Mouse (Mus musculus) cerebellum, adult 2 months (tissue): ENCODE results near the gene Tcta. TPM values are rescaled to one million over a fixed set of nuclear protein-coding genes. Genes with fewer than 3 reads are reported as not detected.
A peak's percentile ranks its signal among the peaks of the same experiment; 100 is the strongest.
"Not testable (repeated sequence)": the region's sequence is repeated elsewhere in the genome, so short reads cannot be mapped to it uniquely, and the experiment has no call there.

ENCODE experiments used
- DNase-seq, 2 experiments: peaks; one replicate each; pipeline ENCODE4 v3.0.0; 2021
- H3K27ac ChIP-seq: fragments of 200-500 bp; 2 replicates; pipeline ENCODE4 v1.5.1; 2012; ENCODE audit warnings: low read length, control low read depth, inconsistent platforms; ENCODE audit not compliant: insufficient read depth
- H3K27me3 ChIP-seq: fragments of 200-500 bp; 2 replicates; pipeline ENCODE4 v1.6.1; 2012; ENCODE audit warnings: inconsistent platforms, mild to moderate bottlenecking, low read length, moderate library complexity; ENCODE audit not compliant: control insufficient read depth, insufficient read depth
- H3K4me1 ChIP-seq: fragments of 200-500 bp; 2 replicates; pipeline ENCODE4 v1.6.1; 2011; ENCODE audit warnings: low read length; ENCODE audit not compliant: control insufficient read depth, insufficient read depth
- H3K4me3 ChIP-seq: fragments of 200-500 bp; replicated peaks from 2 replicates; pipeline ENCODE3; 2011; ENCODE audit warnings: mild to moderate bottlenecking, low read depth, low read length, control low read depth; ENCODE audit not compliant: insufficient read depth
- CTCF ChIP-seq: fragments of 200-500 bp; IDR thresholded peaks from 2 replicates; pipeline ENCODE4 v1.5.1; 2011; ENCODE audit warnings: low read depth, mild to moderate bottlenecking, control low read depth, low read length, moderate library complexity, borderline replicate concordance; ENCODE audit not compliant: insufficient read depth
- POLR2A ChIP-seq: fragments of 200-500 bp; IDR thresholded peaks from 2 replicates; pipeline ENCODE4 v1.6.1; 2011; ENCODE audit warnings: low read length, control low read depth, borderline replicate concordance; ENCODE audit not compliant: insufficient read depth
- WGBS: fragments of 180-500 bp; shearing (Covaris S2); methylation state at CpG from one replicate; pipeline ENCODE4 v1.1.7; 2018; 5-methylcytosine and 5-hydroxymethylcytosine counted together
- polyA plus RNA-seq: library from polyadenylated mRNA; depleted of rRNA; stranded (reverse); fragments of >200 nt; gene quantifications from 2 replicates; pipeline ENCODE4 v1.2.3, GENCODE M21; 2012

The Tcta gene
- polyA plus RNA-seq, 1 experiment = 58.9 TPM

- WGBS = 78% methylated on average over 4 of the region's 4 CpGs
- TF ChIP-seq POLR2A (no peak), CTCF (no peak)
Measured at GRCm38 (mm10) chr9:108273485-108273884, 32.5 kb downstream of the Tcta start.

GRCm38 (mm10) chr9:108272691-108273090, 33.3 kb downstream of the Tcta start:
- 71% methylated on average over 5 of the region's 5 CpGs for WGBS
- H3K4me1 ChIP-seq = no peaks in the 10 kb centered on the region
- DNase-seq = no peak
- no peak overlapping the region for H3K4me3 ChIP-seq
- no peak for TF ChIP-seq POLR2A
- TF ChIP-seq CTCF = no peak
- no peak overlapping the region for H3K27ac ChIP-seq
- H3K27me3 ChIP-seq = no peaks in the 10 kb centered on the region

More at GRCm38 (mm10) chr9:108273485-108273884, 32.5 kb downstream of the Tcta start:
- H3K4me3 ChIP-seq = no peak overlapping the region
- no peak for DNase-seq
- H3K27me3 ChIP-seq = no peaks in the 10 kb centered on the region
- H3K4me1 ChIP-seq = no peaks in the 10 kb centered on the region
- H3K27ac ChIP-seq = no peak overlapping the region

DNA sequence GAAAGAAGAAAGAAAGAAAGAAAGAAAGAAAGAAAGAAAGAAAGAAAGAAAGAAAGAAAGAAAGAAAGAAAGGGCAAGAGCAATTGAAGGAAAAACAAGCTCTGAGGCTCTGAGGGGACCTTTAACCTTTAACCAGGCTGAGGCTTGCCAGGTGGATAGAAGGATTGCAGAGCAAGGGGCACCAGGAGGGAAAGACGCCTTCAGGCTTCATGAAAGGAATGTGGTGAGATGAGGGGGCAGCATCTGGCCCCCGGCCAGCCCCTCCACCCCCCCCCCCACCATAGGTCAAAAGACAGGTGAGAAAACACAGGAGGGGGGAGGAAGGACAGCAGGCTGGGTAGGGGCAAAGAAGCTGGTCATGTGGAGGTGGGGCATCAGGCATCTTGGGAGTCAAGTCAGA, 34.0 kb downstream of the Tcta start:
- no peak for DNase-seq
- Histone ChIP-seq H3K4me1 (no peaks in the 10 kb centered on the region), H3K27ac (no peak overlapping the region), H3K4me3 (no peak overlapping the region), H3K27me3 (no peaks in the 10 kb centered on the region)
- 46% methylated on average over 2 of the region's 2 CpGs for WGBS
- TF ChIP-seq CTCF = no peak
- no peak for TF ChIP-seq POLR2A

- not testable (repeated sequence) for H3K27me3 ChIP-seq, H3K4me3 ChIP-seq, H3K4me1 ChIP-seq, DNase-seq, H3K27ac ChIP-seq
- 74% methylated on average over 7 of the region's 7 CpGs for WGBS
Measured at GRCm38 (mm10) chr9:108268701-108269100, 37.3 kb downstream of the Tcta start.

DNA sequence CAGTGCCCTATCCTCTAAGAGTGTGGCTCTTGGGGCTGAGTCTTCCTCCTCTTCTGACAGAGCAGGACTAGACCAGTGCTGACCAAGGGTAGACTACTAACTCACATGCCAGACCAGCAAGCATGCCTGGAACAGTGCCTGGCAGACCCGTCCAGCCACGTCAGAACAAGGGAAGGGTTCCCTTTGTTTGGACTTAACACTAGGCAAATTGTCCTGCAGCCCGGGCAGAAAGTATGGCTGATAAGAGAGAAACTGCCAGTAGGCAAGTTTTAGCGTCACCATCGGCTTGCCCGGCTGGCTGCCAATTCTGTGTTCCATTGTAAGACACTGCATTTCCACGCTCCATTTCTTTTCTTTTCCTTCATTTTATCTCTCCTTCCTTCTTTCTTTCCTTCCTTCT, 38.3 kb downstream of the Tcta start:
- no peaks in the 10 kb centered on the region; the same call in 1 of the 2 replicates for H3K4me1 ChIP-seq
- H3K27ac ChIP-seq = no peak overlapping the region
- no peak for DNase-seq
- H3K4me3 ChIP-seq = no peak overlapping the region
- no peaks in the 10 kb centered on the region for H3K27me3 ChIP-seq
- 61% methylated on average over 7 of the region's 7 CpGs for WGBS
- TF ChIP-seq CTCF (no peak), POLR2A (no peak)

DNA sequence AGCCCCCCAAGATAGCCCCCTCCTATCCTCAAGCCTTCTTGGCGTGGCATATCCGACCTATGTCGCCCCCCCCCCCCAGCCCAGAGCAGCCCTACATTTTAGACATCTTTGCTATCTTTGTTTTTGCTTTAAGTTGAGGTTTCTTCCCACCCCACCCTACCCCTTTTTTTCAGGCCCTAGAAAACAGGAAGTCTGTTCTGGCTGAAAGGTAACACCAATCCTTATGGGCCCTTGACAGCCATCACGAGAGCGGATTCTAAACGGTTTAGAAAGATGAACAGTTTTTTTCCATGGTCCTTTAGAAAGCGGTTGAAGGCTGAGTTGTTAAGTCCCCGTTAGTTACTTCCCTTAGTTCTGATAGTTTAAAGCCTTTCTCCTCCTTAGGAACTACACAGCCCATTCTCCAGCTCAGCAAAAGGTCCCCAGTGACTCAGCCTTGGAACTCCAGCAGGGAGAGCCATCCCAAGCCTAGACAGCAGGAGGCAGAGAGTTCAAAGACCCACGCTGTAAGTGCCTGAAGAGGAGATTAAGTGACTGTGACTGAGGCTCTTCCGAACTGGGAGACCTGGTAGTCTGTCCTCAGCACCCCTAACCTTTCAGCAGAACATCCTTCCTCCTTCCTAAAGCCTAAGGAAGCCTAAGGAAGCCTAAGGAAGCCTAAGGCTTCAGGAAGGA, 39.6 kb downstream of the Tcta start:
- Histone ChIP-seq H3K27me3 (no peaks in the 10 kb centered on the region), H3K27ac (no peak overlapping the region), H3K4me1 (peaks cover 9% of the 10 kb centered on the region; the same call in 1 of the 2 replicates), H3K4me3 (no peak overlapping the region)
- DNase-seq = no peak
- TF ChIP-seq POLR2A (no peak), CTCF (no peak)
- 77% methylated on average over 10 of the region's 10 CpGs for WGBS

DNA sequence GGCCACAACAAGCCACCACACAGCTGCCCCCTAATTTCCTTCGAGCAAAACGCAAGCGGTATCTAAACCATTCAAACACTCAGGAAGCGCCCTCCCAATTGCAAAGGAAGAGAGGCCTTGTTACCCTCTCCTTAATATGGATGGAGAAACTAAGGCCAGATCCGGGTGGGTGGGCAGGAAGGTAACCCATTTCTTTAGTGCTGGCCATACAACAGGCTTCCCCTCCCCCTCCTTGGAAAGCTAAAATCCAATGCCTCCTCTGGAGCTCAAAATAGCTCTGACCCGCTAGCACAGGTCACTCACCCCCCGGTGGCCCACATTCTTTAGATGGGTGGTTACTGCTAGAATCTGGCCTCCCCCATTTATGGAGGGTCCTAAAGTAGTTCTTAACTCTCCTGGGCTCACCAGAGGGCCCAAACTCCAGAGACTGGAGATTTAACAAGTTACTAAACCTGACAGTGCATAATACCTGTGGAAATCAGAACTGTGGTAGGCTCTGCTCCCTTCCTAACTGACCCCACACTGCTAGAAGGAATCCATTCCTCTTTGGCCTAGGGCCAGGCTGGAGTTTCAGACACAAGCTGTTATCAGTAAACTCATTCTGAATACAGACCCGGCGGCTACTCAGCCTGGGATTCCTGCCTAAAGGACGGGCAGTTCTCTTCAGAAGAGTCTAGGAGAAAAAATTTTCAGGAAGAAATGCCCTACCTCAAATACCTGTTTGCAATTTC, 41.6 kb downstream of the Tcta start:
- Histone ChIP-seq H3K4me1 (peaks cover 9% of the 10 kb centered on the region; the same call in 1 of the 2 replicates), H3K27me3 (no peaks in the 10 kb centered on the region), H3K4me3 (peak overlapping the region; percentile 71), H3K27ac (peak overlapping the region; percentile 14; the same call in 1 of the 2 replicates)
- peak in 1 of 2 experiments; percentile 45 for DNase-seq
- WGBS = 7% methylated on average over 10 of the region's 10 CpGs
- TF ChIP-seq POLR2A (no peak), CTCF (no peak)

GRCm38 (mm10) chr9:108263690-108264190, 42.2 kb downstream of the Tcta start, which contains the start of gene Dag1:
Gene Dag1 (minus strand): TSS chr9:108263958.
- no peaks in the 10 kb centered on the region for H3K27me3 ChIP-seq
- peak; percentile 99 for DNase-seq
- under 1% methylated on average over 66 of the region's 71 CpGs for WGBS
- peak within 1 kb of the TSS; percentile 71 for H3K4me3 ChIP-seq
- H3K4me1 ChIP-seq = peaks cover 9% of the 10 kb centered on the region; the same call in 1 of the 2 replicates
- peak within 1 kb of the TSS; percentile 44 for H3K27ac ChIP-seq
- TF ChIP-seq CTCF (no peak), POLR2A (peak; percentile 61)
